Mouse (Mus musculus) liver, adult (tissue): Measurements from ENCODE around the gene Cutc.

ENCODE experiments used
- GATA4 ChIP-seq: IDR thresholded peaks from 2 replicates; pipeline ENCODE4 v1.6.1; 2014; ENCODE audit warnings: mild to moderate bottlenecking, low read length; ENCODE audit not compliant: insufficient replicate concordance

The Cutc gene

GRCm38 (mm10) chr19:43771499-43771969, 18.7 kb downstream of the Cutc start:
- TF ChIP-seq GATA4: no peak

DNA sequence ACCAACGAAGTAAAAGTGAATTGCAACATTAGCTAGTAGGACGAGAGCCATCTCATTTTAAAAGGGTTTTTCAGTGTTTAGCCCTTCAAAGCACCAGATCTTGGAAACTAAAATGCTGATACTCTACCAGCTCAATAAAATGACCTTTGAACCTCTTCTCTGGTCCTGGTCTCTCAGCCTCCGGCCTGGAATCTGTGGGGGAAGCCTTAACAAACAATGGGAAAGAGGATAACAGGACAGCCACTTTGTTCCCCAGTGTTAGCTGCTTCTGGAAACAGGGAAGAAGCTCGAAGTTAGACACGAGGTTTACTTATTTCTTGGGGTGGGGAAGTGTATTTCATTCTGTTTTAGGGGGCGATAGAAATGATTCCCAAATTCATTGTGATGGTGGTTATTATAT, 19.5 kb downstream of the Cutc start:
- no peak for TF ChIP-seq GATA4

- TF ChIP-seq GATA4: no peak; the same call in 1 of the 2 replicates
These were observed 22.6 kb downstream of the Cutc start for GRCm38 (mm10) chr19:43775433-43775832.

- TF ChIP-seq GATA4: no peak
These were observed 23.8 kb downstream of the Cutc start for GRCm38 (mm10) chr19:43776561-43776960.

DNA sequence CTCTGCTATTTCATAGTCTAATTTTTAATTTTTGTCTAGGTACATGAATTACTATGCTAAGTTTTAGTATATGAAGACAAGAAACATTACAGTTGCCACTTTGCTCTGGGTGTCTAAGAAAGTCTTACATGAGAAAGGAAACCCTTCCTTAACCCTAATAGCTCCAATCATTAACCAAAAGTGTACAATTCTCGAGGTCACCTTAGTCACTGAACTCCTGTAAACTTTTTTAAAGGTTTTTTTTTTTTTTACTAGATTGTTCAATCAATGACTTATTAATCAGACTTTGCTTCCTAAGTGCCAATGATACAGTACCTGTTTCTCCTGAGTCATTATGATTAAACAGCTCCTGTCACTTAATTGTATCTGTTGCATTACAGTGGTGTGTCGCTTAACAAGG, 24.5 kb downstream of the Cutc start:
- no peak for TF ChIP-seq GATA4

GRCm38 (mm10) chr19:43780391-43780790, 27.6 kb downstream of the Cutc start:
- TF ChIP-seq GATA4: no peak; the same call in 1 of the 2 replicates

DNA sequence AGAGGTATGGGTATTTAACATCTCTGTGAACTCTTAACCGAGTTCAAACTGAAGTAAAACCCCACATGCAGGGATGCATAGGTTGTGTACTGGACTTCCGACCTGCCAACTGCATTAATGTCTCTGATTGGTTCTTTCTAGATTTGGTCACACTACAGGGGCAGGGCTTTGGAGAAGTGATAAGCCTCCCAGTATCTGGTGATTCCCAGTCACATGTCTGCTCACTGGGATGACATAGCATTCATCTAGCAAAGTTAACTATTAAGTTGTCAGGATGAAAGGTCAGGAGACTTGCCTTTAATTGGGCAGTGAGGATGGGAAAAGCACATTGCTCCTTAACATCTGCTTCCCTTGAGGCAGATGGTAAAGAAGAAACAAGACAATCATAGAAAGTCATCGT, 29.2 kb downstream of the Cutc start, which contains the start of gene Abcc2:
Abcc2 (plus strand) TSS at position 213 of the 400 bp plus-strand sequence.
- TF ChIP-seq GATA4: peak; percentile 52; the same call in 1 of the 2 replicates

GRCm38 (mm10) chr19:43784761-43785160, 32.0 kb downstream of the Cutc start:
- TF ChIP-seq GATA4: no peak

GRCm38 (mm10) chr19:43786249-43787026, 33.6 kb downstream of the Cutc start:
- no peak for TF ChIP-seq GATA4

GRCm38 (mm10) chr19:43789817-43790216, 37.0 kb downstream of the Cutc start:
- no peak for TF ChIP-seq GATA4

DNA sequence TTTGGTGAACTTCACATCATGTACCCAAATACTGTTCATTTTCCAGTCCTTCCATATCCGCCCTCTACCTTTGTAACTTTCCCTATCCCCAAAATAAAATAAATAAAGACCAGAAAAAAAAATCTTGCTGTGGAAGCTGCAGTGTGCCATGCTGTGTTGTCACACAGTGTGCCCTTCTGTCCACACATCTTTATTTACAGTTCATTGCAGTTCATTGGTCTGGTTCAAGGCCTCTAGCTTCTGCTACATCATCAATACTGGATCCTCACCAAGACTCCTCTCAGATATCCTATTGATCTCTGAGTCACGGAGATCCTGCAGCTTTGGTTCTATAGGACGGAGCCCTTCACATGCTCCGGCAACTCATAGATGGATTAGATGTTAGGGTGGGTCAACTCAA, 39.7 kb downstream of the Cutc start:
- no peak for TF ChIP-seq GATA4

GRCm38 (mm10) chr19:43793951-43794350, 41.2 kb downstream of the Cutc start:
- no peak for TF ChIP-seq GATA4

- TF ChIP-seq GATA4: no peak
These were observed 42.7 kb downstream of the Cutc start for GRCm38 (mm10) chr19:43795511-43795910.

GRCm38 (mm10) chr19:43797216-43797615, 44.4 kb downstream of the Cutc start:
- TF ChIP-seq GATA4: no peak

GRCm38 (mm10) chr19:43801427-43802051, 48.7 kb downstream of the Cutc start:
- no peak for TF ChIP-seq GATA4

GRCm38 (mm10) chr19:43803866-43804265, 51.1 kb downstream of the Cutc start:
- no peak for TF ChIP-seq GATA4
